Mouse (Mus musculus) E14TG2a.4 (cell line): ENCODE measurements around the gene Mybpc3.

Experiments
- CTCF ChIP-seq: conservative IDR thresholded peaks from 2 replicates; pipeline ENCODE4 v1.5.1; 2014; ENCODE audit warnings: low read length
- NANOG ChIP-seq: IDR thresholded peaks from 2 replicates; pipeline ENCODE4 v1.6.1; 2014; ENCODE audit warnings: borderline replicate concordance, low read length, mixed read lengths
- POU5F1 ChIP-seq: IDR thresholded peaks from 2 replicates; pipeline ENCODE4 v1.6.1; 2014; ENCODE audit warnings: low read length, borderline replicate concordance

GRCm38 (mm10) chr2:91179825-91180224 is 61.9 kb downstream of the Mybpc3 start:
- no peak for TF ChIP-seq CTCF
- TF ChIP-seq POU5F1: no peak
- no peak for TF ChIP-seq NANOG
